Mouse (Mus musculus): ENCODE results near the gene Mymx.
A peak's percentile ranks its signal among the peaks of the same experiment; 100 is the strongest.
"Not testable (repeated sequence)": the region's sequence is repeated elsewhere in the genome, so short reads cannot be mapped to it uniquely, and the experiment has no call there.

The Mymx gene

DNA sequence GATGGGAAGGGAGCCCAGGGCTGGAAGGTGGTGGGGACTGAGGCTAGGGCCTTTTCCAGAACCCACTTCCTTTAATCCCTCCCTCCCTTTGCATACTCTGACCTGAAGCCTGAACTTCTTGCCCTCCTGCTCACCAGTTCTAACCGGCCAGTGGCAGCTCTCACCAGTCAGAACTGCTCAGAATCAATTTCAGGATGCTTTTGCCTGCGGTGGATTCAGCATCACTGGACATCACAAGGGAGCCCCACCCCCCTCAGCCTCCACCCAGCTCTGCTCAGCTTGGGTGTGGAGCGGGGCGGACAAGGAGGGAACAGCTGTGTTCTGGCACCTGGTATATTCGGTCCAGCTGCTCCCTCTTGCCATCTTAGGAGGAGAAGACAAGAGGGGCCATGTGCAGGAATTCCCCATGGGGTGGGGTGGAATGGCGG lies at the start of gene Mymx:
Gene Mymx (minus strand): TSS at position 226 of the 428 bp plus-strand sequence.
- no peak for DNase-seq (ENCODE audit: low read depth in 1 of 2, low spot score in 2 of 2)

DNA sequence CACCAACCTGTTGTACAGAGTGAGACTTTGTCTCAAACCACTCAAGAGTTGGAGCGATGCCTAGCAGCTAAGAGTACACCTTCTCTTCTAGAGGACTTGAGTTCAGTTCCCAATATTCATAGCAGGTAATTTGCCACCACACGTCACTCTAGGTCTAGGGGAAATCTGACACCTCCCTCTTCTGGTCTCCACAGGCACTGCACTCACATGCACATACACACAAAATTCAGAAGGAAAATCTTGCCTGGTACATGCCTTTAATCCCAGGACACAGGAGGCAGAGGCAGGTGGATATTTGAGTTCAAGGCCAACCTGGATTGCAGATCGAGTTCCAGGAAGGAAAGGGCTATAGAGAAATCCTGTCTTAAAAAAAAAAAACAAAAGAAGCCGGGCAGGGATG lies 42.3 kb upstream of the Mymx start:
- DNase-seq (ENCODE audit: low read depth in 1 of 2, low spot score in 2 of 2), result no peak

DNA sequence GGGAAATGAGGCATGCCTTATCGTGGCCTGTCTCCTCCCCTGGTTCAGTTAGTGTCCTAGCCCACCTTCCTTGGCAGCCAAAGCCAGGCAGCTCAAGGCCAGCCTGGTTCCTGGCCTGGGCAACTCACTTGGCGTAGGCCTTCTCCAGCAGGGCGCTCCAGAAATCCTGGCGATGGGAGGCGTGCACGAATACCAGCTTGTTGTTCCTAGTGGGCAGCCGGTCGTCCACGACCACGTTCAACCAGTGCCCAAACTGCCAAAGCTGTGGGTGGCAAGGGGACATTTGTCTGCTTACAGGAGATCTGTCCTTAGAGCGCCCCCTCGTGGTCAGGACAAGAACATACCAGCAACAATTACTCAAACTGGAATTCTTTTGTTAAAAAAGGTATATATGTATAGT lies 40.8 kb upstream of the Mymx start:
- peak in 1 of 2 experiments; percentile 54 for DNase-seq (ENCODE audit: low read depth in 1 of 2, low spot score in 2 of 2)

DNA sequence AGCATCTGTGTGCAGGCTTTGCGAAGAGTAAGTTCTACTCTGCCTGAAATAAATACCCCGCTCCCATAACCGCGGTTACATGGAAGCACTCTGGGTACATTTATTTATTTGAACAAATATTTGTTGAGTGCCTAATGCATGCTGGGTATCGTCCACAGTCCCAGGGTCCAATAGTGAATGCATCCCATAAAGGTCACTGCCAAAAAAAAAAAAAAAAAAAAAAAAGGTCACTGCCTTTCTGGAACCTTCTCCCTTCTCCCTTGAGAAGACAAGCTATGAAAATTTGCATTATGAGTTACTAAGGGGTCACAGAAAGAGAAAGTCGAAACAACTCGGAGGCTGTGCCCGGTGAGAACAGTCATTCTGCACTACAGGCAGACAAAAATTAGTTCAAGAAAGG lies 40.1 kb upstream of the Mymx start:
- DNase-seq (ENCODE audit: low read depth in 1 of 2, low spot score in 2 of 2), result no peak

DNA sequence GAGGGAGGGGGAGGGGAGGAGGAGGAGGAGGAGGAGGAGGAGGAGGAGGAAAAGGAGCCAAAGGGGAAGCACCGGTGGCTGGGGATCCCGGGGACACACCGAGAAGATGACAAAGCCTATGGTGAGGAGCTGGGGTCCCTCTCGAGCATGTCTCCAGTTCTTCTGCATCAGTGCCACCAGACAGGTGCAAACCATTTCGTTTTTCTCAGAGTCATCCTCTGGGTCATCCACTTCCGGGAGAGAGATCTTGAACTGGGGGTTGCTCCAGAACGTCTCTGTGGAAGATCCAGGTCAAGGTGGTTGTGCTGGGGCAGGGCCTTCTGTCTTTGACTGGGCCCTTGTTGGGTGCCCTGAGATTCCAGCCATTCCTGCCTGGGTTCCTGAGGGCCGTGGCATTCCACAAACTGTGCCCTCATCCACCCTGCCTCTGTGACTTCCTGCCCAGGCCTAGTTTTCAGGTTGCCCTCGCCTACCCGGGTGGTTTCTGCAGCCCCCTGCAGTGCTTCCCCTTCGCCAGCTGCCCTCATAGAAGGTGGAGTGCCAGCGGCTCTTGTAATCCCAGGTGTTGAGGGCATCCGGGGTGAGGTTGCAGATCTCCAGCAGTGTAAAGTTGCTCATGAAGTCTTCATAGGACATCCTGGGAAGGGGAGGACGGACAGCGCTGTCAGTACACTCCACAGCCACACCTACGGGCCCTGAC lies 36.8 kb upstream of the Mymx start:
- no peak for DNase-seq (ENCODE audit: low read depth in 1 of 2, low spot score in 2 of 2)

DNA sequence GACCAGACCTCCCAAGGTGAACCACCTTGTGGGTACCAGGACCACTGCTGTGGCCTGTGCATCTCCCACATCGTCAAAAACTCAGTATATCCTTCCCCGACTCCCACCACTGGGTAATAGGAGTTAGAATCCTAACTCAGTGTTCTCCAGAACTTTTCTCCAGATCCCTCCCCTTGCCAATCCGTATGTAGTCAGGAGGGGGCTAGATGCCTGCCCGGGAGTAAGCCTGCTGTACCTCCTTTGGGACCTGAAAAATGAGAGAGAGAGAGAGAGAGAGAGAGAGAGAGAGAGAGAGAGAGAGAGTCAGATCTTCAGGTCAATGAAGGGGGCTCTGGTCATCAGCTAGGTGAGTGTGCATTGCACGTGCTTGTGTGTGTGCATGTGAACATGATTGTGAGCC lies 32.1 kb upstream of the Mymx start:
- DNase-seq (ENCODE audit: low read depth in 1 of 2, low spot score in 2 of 2), result no peak

DNA sequence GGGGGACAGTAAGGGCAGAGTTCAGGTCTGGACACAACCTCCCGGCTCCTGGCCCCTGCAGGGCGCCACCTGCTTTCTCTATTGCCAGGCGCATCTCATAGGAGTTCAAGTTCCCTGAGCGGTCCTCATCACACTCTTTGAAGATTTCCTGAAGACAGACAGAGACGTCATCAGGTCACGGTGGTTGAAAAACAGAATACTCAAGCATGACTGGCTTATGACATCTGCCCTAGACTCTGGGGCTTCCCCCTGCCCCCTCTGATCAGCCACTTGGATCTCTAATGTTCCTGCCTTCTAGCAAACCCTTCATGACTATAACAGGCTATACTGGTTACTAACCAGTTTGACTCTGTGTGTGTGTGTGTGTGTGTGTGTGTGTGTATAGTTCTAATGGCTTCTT lies 30.0 kb upstream of the Mymx start:
- no peak for DNase-seq (ENCODE audit: low read depth in 1 of 2, low spot score in 2 of 2)

DNA sequence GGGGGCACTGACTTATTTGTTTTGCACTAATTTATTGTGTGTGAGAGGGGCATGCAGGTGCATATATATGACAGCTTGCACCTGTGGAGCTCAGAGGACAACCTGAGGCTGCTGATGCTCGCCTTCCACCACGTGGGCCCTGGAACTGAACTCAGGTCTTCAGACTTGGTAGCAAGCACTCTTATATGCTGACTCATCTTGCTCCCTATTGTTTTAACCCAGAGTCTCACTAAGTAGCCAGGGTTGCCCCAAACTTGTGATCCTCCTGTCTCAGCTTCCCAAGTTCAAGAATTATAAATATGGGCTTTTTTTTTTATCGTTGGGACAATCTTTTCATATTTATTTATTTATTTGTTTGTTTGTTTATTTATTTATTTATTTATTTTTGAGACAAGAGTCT lies 29.1 kb upstream of the Mymx start:
- DNase-seq (ENCODE audit: low read depth in 1 of 2, low spot score in 2 of 2), result no peak

DNA sequence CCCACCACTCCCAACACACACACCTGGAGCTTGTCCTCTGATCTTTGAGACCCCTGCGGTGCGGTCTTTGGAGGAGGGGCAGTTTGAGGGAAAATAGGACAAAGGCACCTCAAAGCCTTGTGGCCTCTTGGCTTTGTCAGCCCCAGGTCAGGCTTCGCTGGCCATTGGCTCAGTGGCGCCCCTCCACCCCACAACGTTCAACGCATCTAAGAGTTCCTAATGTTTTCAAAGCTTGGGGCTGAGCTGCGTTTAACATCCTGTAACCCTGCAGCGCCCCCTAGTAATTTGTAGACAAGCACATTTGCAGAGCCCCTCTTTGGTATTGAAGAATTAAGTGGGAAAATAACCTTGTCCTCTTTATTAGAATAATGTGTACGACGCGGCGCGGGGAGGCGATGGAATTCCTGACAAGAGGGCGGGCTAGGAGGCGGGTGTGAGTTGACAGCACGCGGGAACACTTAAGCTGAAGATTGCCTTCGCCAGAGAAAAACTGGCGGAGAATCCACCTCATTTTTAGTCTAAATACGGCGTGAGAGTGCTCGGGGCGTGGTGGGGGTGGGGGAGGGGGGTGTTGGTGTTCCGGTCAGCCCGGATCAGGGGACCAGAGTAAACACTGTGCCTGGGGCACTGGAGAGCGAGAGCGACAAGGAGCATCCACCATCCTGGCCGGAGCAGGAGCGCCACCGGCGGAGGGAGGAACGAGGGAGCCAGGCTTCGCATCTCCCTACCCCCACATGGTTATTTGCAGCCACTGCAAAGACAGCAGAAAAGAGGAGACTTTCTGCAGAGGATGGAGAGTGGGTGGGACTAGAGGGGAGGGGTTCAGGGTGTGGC lies 28.2 kb upstream of the Mymx start:
- DNase-seq (ENCODE audit: low read depth in 1 of 2, low spot score in 2 of 2), result no peak

DNA sequence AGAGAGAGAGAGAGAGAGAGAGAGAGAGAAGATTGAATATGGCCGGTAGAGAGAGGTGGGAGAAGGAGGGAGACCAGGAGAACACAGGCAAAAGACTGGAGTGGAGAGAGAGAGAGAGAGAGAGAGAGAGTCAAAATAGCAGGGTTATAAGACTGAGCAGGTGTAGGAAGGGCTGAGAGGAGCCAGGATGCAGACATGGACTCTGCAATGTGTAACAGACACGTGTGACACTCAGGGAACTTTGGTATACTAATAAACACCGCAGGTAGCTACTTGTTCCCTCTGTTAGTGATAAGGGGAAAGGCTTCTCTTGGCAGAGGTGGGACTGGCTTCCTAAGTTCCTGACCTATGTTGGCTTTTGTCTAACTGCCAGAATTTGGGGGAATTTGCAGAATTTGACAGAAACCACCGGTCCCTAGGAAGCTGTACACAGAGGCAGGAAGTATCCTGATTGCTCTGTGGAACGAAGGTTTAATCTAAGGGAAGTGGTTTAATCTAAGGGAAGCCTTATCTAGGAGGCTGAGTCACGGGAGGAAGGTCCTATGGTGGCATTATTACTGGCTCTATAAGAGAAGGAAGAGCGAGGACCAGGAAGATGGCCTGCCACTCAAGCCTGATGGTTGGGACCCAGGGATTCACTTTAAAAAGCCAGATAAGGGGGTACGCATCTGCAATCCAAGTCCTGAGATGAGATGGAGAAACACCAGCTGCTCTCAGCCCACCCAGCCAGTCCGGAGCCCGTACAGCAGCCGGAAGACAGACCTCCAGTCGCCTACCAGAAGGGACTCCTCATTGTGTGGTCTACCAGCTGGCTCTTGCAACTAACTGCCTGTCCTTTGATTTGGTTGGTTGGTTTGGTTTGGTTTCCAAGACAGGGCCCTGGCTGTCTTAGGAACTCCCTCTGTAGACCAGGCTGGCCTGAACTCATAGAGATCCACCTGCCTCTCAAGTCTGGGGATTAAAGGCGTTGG lies 27.3 kb upstream of the Mymx start:
- DNase-seq (ENCODE audit: low read depth in 1 of 2, low spot score in 2 of 2), result no peak

DNA sequence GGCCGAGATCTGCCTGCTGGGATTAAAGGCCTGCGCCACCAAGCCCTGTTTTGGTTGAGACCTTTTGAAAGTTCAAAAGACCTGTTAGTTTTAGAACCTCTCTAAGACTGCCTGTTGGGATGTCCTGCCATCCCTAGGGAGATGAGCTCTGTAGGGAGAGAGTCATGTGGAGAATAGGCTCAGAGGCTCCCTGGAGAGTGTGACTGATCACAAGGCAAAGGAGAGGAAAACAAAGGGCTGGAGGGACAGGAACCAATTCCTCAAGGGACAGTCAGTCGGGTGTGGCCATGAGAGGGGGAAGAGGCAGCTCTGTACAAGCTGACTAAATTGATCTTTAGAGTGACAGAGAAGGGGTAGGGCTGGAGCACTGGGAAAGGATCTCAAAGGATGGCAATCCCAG lies 26.3 kb upstream of the Mymx start:
- DNase-seq (ENCODE audit: low read depth in 1 of 2, low spot score in 2 of 2), result no peak

DNA sequence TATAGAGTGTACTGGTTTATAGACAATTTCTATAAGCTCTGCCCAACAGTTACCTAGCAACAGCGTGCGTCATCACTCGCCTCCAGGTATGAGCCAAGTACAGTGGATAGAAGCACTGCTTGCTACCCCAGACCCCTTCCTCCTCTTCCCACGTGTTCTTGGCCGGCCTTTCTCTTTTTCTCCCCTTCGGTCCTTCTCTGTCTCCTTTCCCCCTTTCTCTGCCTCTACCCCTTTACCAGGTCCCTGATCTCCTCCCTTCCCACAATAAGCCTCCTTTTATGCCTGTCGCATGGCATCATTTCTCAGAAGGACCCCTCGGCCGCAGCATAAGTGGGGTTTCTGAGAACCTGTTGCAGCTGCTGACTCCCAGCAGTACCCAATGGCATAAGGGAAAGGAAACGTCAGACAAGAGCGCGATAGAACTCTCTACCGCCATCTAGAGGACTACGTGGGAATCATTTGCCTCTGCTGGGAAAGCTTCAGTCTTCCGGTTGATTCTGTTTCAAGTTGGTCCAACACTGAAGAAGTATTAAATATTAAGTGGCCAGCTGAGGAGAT lies 24.8 kb upstream of the Mymx start:
- peak in 1 of 2 experiments; percentile 45 for DNase-seq (ENCODE audit: low read depth in 1 of 2, low spot score in 2 of 2)

DNA sequence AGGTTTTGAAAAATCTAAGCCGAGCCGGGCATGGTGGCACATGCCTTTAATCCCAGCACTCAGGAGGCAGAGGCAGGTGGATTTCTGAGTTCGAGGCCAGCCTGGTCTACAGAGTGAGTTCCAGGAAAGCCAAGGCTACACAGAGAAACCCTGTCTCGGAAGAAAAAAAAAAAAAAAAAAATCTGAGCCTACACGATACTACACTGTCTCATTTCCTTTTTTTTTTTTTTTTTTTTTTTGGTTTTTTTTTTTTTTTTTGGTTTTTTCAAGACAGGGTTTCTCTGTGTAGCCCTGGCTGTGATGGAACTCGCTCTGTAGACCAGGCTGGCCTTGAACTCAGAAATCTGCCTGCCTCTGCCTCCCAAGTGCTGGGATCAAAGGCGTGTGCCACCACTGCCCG lies 21.5 kb upstream of the Mymx start:
- DNase-seq (ENCODE audit: low read depth in 1 of 2, low spot score in 2 of 2), result not testable (repeated sequence)

DNA sequence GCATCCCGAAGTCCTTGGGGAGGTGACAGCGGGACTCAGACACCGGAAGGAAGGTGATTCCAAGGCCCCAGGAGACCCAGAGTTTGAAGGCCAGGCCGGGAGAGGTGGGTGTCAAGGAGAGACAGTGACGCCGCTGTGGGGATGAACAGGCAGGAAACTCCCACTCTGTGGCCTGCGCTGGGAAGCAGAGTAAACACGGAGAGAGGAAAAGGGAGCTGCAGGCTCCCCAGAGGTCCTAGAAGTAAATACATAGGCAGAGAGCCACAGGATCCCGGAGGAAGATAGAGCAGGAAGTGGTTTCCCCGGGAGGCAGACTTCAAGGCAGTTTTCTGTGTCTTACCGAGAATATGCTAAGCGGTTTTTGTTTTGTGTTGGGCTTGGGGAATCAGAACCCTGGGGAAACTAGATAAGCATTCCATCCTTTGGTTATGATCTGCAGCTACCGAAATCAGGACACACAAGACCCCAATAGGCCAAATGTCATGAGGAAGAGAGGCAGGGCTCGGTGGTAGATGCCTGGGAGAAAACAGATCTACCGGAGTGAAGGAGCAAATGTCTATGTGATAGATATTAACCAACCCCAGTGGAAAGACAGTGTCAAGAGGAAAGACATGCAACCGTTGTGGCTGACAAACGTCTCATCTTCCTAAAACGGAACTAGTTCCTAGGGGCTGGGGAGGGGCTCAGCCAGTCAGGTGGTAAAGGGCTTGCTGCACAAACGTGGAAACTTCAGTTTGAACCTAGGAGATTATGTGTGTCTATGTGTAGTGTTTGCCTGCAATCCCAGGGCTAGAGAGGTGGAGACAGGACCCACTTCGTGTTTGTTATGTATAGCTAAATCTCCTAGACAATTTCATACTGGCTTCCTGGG lies 17.7 kb upstream of the Mymx start:
- no peak for DNase-seq (ENCODE audit: low read depth in 1 of 2, low spot score in 2 of 2)

DNA sequence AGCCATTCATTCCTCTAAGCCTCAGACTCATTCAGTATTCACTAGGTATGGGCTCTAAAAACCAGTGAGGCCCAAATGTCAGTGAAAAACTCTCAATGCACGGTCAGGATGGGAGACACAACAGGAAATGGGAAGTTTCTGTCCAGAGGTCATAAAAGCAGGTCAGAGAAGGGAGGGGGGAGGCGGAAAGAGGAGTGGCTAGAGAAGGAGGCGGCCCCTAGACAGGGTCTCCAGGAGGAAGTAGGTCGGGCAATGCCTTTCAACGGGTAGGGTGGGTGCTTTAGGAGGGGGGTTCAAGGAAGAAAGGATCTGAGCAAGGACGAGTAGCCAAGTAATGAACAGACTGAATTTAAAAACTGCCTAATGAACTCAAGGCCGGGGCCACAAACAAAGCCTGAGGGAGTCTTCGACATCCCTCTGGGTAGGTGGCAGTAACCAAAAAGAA lies 17.1 kb upstream of the Mymx start:
- DNase-seq (ENCODE audit: low read depth in 1 of 2, low spot score in 2 of 2), result no peak

DNA sequence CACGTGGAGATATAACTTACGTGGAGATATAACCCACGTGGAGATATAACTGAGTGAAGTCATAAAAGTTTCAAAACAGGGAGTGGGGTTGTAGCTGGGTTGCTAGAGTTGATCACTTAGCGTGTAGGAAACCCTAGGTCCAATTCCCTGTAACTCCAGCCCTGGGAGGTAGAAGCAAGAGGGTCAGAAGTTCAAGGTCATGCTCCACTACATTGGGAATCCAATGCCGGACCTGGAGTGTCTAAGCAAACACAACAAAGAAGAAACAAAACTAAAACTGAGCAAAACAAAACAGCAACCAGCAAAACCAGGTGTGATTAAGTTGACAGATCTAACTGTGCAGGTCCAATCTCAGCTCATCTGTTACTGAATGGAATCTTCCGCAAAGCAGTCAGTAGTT lies 15.8 kb upstream of the Mymx start:
- no peak for DNase-seq (ENCODE audit: low read depth in 1 of 2, low spot score in 2 of 2)

DNA sequence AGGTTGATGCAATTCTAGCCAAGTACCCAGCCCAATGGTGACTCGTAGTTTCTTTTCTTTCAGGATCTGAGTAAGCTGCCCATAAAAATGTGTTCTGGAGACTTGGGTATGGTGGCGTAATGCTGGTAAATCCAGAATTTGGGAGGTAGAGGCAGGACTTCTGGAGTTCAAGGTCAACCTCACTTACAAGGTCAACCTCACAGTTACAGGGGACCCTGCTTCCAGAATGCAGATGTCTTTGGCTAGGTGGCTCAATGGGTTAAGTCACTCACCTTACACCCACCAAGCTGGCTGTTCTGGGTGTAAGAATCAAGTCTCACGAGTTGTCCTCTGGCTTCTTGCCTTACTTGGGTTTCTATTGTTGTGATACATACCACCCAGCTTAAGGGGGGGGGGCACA lies 14.8 kb upstream of the Mymx start:
- no peak for DNase-seq (ENCODE audit: low read depth in 1 of 2, low spot score in 2 of 2)

DNA sequence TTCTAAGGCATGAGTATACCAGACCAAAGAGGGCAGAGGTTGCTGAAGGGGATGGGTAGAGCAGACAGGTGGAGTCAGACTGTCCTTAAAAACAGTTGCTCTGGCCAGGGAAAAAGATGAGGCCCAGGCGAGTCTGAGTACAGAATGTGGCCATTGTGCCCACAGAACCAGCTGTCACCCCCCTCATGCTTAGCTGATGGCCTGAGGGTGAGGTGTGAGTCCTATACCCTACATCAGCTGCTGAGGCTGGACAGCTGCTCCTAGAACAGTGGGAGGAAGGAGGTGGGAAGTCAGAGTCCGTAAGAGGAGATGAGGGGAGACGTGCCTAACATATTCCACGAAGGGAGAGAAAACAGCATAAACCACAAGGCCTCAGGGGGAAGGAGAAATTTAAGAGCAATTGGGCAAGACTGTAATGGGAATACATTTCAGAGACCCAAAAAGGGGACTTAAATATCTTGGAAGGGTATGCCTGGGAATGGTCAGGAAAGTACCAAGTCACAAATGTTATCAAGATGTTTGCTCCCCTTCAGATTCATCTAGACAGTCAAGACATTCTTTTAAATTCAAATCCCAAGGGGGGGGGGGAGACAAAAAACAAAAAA lies 14.2 kb upstream of the Mymx start:
- DNase-seq (ENCODE audit: low read depth in 1 of 2, low spot score in 2 of 2), result no peak

DNA sequence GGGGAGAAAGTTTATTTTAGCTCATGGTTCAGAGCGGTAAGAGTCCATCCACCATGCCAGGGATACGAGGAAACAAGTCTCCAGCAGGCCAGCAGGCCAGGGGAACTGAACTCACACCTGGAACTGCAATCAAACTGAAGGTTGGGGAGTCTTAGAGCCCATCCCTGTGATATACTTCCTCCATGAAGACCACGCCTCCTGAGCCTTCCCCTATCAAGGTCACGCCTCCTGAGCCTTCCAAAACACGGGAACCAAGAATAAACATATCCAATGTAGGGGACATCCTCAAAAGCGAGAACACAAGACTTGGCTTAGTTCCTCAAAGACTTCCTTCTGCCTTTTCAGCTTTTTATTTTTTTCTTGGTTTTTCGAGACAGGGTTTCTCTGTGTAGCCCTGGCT lies 11.0 kb upstream of the Mymx start:
- peak; percentile 41 to 64 for DNase-seq (ENCODE audit: low read depth in 1 of 2, low spot score in 2 of 2)

DNA sequence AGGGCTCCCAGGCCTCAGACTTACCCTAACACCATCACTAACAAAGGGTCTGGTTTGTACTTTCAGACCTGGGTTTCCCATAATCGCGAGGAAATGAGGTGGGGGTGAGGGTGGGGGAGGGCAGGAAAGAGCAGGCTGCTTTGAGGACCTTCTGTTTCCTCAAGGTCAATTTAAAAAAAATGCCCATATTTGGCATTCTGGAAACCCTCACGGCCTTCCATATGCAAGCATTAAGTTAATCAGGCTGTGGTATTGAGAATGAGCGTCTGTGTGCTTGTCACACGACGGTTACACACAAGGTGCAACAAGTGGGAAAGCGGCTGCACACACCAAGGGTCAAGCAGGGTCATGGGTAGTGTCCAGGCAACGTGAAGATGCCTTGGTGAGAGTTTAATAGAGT lies 10.1 kb upstream of the Mymx start:
- no peak for DNase-seq (ENCODE audit: low read depth in 1 of 2, low spot score in 2 of 2)

Data from monocyte, adult 2 months (primary cell).